Mouse (Mus musculus) central nervous system, embryonic 11.5 days (tissue): ENCODE measurements around the gene Olfr97. TPM values are rescaled to one million over a fixed set of nuclear protein-coding genes. Genes with fewer than 3 reads are reported as not detected.

ENCODE experiments used
- polyA plus RNA-seq: library from polyadenylated mRNA; depleted of rRNA; stranded (reverse); fragments of >200 nt; gene quantifications from 2 replicates; pipeline ENCODE4 v1.2.3, GENCODE M21; 2012; rRNA removed

Gene Olfr97
- polyA plus RNA-seq: not detected in 2 replicates

GRCm38 (mm10) chr17:37237230-37237629 is at the start of gene Olfr97:
Gene Olfr97 (minus strand): TSS chr17:37237330.

GRCm38 (mm10) chr17:37283360-37283759 is 46.2 kb upstream of the Olfr97 start, which contains the start of gene Olfr99:
Gene Olfr99 (minus strand): TSS chr17:37283460.

GRCm38 (mm10) chr17:37270058-37270701 is 33.0 kb upstream of the Olfr97 start, which contains the start of gene H2-M3:
Gene H2-M3 (plus strand): TSS chr17:37270220.

GRCm38 (mm10) chr17:37263626-37264025 is 26.5 kb upstream of the Olfr97 start, which contains the start of gene Olfr98:
Gene Olfr98 (minus strand): TSS chr17:37263749.

GRCm38 (mm10) chr17:37219846-37220245 is 17.3 kb downstream of the Olfr97 start, which contains the start of gene Olfr96:
Gene Olfr96 (plus strand): TSS chr17:37220146.

GRCm38 (mm10) chr17:37213018-37213417 is 24.1 kb downstream of the Olfr97 start, which contains the start of gene Olfr95:
Gene Olfr95 (minus strand): TSS chr17:37213118.

GRCm38 (mm10) chr17:37200894-37201293 is 36.2 kb downstream of the Olfr97 start, which contains the start of gene Olfr94:
Gene Olfr94 (minus strand): TSS chr17:37200994.

GRCm38 (mm10) chr17:37193656-37194055 is 43.5 kb downstream of the Olfr97 start, which contains the start of gene Ubd:
Gene Ubd (plus strand): TSS chr17:37193892.

Other genes starting within 250 kb of the Olfr97 start
- gene H2-M5, start 247.8 kb downstream of the Olfr97 start, polyA plus RNA-seq: 8.8 and 11.2 TPM in 2 replicates
- gene Zfp57, start 236.2 kb downstream of the Olfr97 start, polyA plus RNA-seq: 133 and 194 TPM in 2 replicates
- not detected in 2 replicates for gene Mog, start 213.9 kb downstream of the Olfr97 start, polyA plus RNA-seq
- 73.5 and 100.0 TPM in 2 replicates for gene Gabbr1, start 191.4 kb downstream of the Olfr97 start, polyA plus RNA-seq
- not detected in 2 replicates for gene Olfr90, start 148.8 kb downstream of the Olfr97 start, polyA plus RNA-seq
- gene Olfr91, start 139.1 kb downstream of the Olfr97 start, polyA plus RNA-seq: not detected in 2 replicates
- gene Olfr92, start 117.2 kb downstream of the Olfr97 start, polyA plus RNA-seq: not detected in 2 replicates
- gene Olfr93, start 75.8 kb downstream of the Olfr97 start, polyA plus RNA-seq: not detected in 2 replicates
- not detected in 2 replicates for gene Ubd, start 43.4 kb downstream of the Olfr97 start, polyA plus RNA-seq
- not detected in 2 replicates for gene Olfr94, start 36.3 kb downstream of the Olfr97 start, polyA plus RNA-seq
- not detected in 2 replicates for gene Olfr95, start 24.2 kb downstream of the Olfr97 start, polyA plus RNA-seq
- gene Olfr96, start 17.2 kb downstream of the Olfr97 start, polyA plus RNA-seq: not detected in 2 replicates
- not detected in 2 replicates for gene Olfr98, start 26.4 kb upstream of the Olfr97 start, polyA plus RNA-seq
- gene H2-M3, start 32.9 kb upstream of the Olfr97 start, polyA plus RNA-seq: 0.97 and 1.1 TPM in 2 replicates
- not detected in 2 replicates for gene Olfr99, start 46.1 kb upstream of the Olfr97 start, polyA plus RNA-seq
- gene Olfr101, start 67.0 kb upstream of the Olfr97 start, polyA plus RNA-seq: not detected in 2 replicates
- not detected in 2 replicates for gene Olfr102, start 79.7 kb upstream of the Olfr97 start, polyA plus RNA-seq
- gene Olfr103, start 102.4 kb upstream of the Olfr97 start, polyA plus RNA-seq: not detected in 2 replicates
- not detected in 2 replicates for gene Olfr104-ps, start 122.3 kb upstream of the Olfr97 start, polyA plus RNA-seq
- not detected in 2 replicates for gene Olfr105-ps, start 141.7 kb upstream of the Olfr97 start, polyA plus RNA-seq
- not detected in 2 replicates for gene Olfr106-ps, start 153.1 kb upstream of the Olfr97 start, polyA plus RNA-seq
- not detected in 2 replicates for gene Olfr107, start 161.9 kb upstream of the Olfr97 start, polyA plus RNA-seq
- not detected in 2 replicates for gene Olfr108, start 208.2 kb upstream of the Olfr97 start, polyA plus RNA-seq
- not detected in 2 replicates for gene Olfr109, start 221.6 kb upstream of the Olfr97 start, polyA plus RNA-seq
- gene H2-M2, start 246.2 kb upstream of the Olfr97 start, polyA plus RNA-seq: not detected in 2 replicates